Mouse (Mus musculus) limb, embryonic 11.5 days (tissue): ENCODE data around the gene Cfap206. TPM values are rescaled to one million over a fixed set of nuclear protein-coding genes. Genes with fewer than 3 reads are reported as not detected.

ENCODE experiments used
- ATAC-seq: fragments of 200-750 bp; cut with Nextera tagmentation; 2 replicates; pipeline ENCODE4 v1.8.0; 2017; ENCODE audit warnings: low read depth; ENCODE audit not compliant: insufficient number of reproducible peaks, low FRiP score, low TSS enrichment
- DNase-seq: peaks from one replicate; pipeline ENCODE4 v3.0.0-alpha.2; 2015; ENCODE audit warnings: low spot score
- H3K27ac ChIP-seq: fragments of 300-500 bp; sonication (generic); replicated peaks from 2 replicates; pipeline ENCODE4 v1.5.1; 2014; ENCODE audit warnings: low read depth, mild to moderate bottlenecking, low read length
- H3K27me3 ChIP-seq: fragments of 300-500 bp; sonication (generic); 2 replicates; pipeline ENCODE4 v1.6.1; 2014; ENCODE audit warnings: mild to moderate bottlenecking, low read length, mixed read lengths; ENCODE audit not compliant: control insufficient read depth, insufficient read depth
- H3K36me3 ChIP-seq: fragments of 300-500 bp; sonication (generic); 2 replicates; pipeline ENCODE4 v1.6.1; 2014; ENCODE audit warnings: mild to moderate bottlenecking, low read length, moderate library complexity, mixed read lengths; ENCODE audit not compliant: control insufficient read depth, insufficient read depth
- H3K4me1 ChIP-seq: fragments of 300-500 bp; sonication (generic); 2 replicates; pipeline ENCODE4 v1.6.1; 2014; ENCODE audit warnings: low read length, mixed read lengths; ENCODE audit not compliant: control insufficient read depth, insufficient read depth
- H3K4me2 ChIP-seq: fragments of 300-500 bp; sonication (generic); 2 replicates; pipeline ENCODE4 v1.6.1; 2014; ENCODE audit warnings: low read depth, mild to moderate bottlenecking, moderate library complexity; ENCODE audit not compliant: severe bottlenecking
- H3K4me3 ChIP-seq: fragments of 300-500 bp; sonication (generic); 2 replicates; pipeline ENCODE4 v1.5.1; 2014; ENCODE audit warnings: low read depth, low read length
- H3K9ac ChIP-seq: fragments of 300-500 bp; sonication (generic); 2 replicates; pipeline ENCODE4 v1.6.1; 2014; ENCODE audit warnings: mild to moderate bottlenecking, low read length
- H3K9me3 ChIP-seq: fragments of 300-500 bp; sonication (generic); 2 replicates; pipeline ENCODE4 v1.6.1; 2016; ENCODE audit warnings: low read length; ENCODE audit not compliant: control insufficient read depth
- WGBS: fragments of 180-500 bp; shearing (Covaris S2); extraction: QIAGEN DNeasy Blood & Tissue Kit; methylation state at CpG from one replicate; pipeline ENCODE4 v1.1.7; 2014; 5-methylcytosine and 5-hydroxymethylcytosine counted together
- polyA plus RNA-seq: library from polyadenylated mRNA; unstranded; fragments of >200 nt; fragmentation: Nextera tagmentation; extraction: Ambion mirVana; gene quantifications from 2 replicates; pipeline ENCODE4 v1.2.1, GENCODE M21; 2014

The Cfap206 gene
- polyA plus RNA-seq, 1 experiment from 2014 or later, result 0.23 TPM

DNA sequence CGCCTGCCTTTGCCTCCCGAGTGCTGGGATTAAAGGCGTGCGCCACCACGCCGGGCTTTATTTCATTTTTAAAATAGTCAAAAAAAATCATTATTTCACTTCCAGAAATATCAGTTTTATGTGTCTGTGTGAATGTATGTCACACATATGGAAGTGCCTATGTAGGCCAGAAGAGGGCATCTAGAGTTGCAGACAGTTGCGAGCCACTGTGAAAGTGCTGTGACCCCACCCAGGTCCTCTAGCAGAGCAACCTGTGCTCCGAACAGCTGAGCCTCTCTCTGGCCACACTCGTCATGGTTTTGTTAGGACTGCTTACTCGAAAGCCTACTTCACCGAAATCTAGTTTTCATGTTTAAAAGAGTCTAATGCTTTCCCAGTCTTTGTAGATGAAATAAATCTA, 27.8 kb downstream of the Cfap206 start:
- Histone ChIP-seq H3K9me3 (no peaks in the 10 kb centered on the region), H3K9ac (no peak overlapping the region), H3K4me1 (no peaks in the 10 kb centered on the region), H3K36me3 (no peaks in the 10 kb centered on the region), H3K4me3 (no peak overlapping the region), H3K4me2 (no peak overlapping the region), H3K27ac (no peak overlapping the region), H3K27me3 (no peaks in the 10 kb centered on the region)
- DNase-seq (no peak), ATAC-seq (no peak)
- 96% methylated on average over 11 of the region's 11 CpGs for WGBS

DNA sequence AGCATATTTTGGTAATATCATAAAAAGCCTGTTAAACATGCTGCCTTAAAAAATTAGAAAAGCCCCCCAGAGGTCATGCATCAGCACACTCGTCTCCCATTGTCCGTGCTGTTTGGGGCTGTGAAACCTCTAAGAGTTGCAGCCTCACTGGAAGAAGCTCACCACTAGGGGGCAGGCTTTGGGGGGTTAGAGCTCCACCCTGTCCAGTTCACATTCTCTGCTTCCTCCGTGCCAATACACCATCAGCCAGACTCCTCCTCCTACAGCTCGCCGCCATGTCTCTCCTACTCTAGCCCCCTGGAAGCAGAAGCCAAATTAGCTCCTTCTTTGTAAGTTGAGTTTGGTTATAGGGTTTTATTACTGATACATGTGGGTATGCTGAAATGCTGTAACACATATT, 28.5 kb downstream of the Cfap206 start:
- ATAC-seq (no peak), DNase-seq (peak; percentile 58)
- H3K4me1 ChIP-seq, result no peaks in the 10 kb centered on the region
- H3K9ac ChIP-seq, result no peak overlapping the region
- no peak overlapping the region for H3K27ac ChIP-seq
- no peak overlapping the region for H3K4me2 ChIP-seq
- H3K4me3 ChIP-seq, result no peak overlapping the region
- WGBS, result 59% methylated on average over 5 of the region's 5 CpGs
- no peaks in the 10 kb centered on the region for H3K27me3 ChIP-seq
- H3K9me3 ChIP-seq, result no peaks in the 10 kb centered on the region
- no peaks in the 10 kb centered on the region for H3K36me3 ChIP-seq

DNA sequence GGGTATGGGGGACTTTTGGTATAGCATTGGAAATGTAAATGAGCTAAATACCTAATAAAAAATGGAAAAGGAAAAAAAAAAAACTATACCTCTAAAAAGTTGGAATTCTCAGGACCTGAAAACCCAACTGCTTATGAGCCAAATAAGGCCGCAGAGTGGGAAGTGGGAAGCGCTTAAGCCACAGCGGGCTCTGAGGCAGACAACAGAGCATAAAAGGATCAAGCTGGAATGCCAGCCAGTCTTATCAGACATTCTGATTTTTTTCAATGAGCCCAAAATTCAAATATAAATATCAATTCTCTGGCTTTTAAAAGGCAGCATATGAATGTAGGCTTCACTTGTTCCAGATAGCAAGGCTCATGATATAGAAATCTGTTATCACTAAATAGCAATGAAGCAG, 42.0 kb downstream of the Cfap206 start:
- Histone ChIP-seq H3K9me3 (no peaks in the 10 kb centered on the region), H3K27me3 (no peaks in the 10 kb centered on the region), H3K4me2 (no peak overlapping the region), H3K4me3 (no peak overlapping the region), H3K9ac (no peak overlapping the region), H3K36me3 (no peaks in the 10 kb centered on the region), H3K4me1 (0 out of 2 replicates have a peak, but pooled peaks cover 2% of the 10 kb centered on the region), H3K27ac (no peak overlapping the region)
- no peak for ATAC-seq
- 83% methylated on average over 3 of the region's 3 CpGs for WGBS
- no peak for DNase-seq

DNA sequence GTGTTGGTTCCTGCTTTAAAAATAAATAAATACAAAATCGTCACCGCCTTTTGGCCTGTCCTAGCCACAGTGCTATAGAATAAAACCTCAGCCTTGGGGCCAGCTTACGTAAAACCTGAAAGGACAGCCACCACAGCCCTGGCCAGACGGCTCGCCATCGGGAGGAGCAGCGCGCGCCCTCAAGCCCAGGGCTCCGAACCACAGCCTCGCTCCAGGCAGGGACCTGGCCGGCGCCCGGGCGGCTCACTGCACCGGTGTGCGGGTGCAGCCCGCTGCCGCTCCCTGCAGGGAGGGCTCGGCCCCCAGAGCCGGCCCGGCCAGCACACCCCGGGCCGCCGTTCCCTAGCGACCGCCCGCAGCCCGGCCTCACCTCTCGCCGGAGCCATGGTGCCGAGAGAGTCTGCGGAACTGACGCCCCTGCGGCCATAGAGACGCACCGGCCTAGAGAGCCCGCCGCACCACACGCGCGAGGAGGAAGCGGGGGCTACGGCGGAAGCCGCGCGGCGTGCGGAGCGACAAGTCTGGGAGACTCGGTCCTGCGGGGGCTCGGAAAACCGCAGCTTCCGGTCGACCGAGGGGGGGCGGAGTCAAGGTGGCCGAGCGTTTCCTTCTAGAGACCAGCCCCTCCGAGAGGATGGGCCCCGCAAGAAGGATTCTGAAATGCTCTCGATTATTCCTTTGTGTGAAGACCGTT, 43.0 kb downstream of the Cfap206 start, which contains the start of gene Slc35a1:
Gene Slc35a1, minus strand, starts transcription at position 565 of the 694 bp plus-strand sequence.
- under 1% methylated on average over 65 of the region's 65 CpGs for WGBS
- no peaks in the 10 kb centered on the region for H3K9me3 ChIP-seq
- H3K27ac ChIP-seq, result peak within 1 kb of the TSS; percentile 88
- H3K4me1 ChIP-seq, result peaks cover 9% of the 10 kb centered on the region; the same call in 1 of the 2 replicates
- peak within 1 kb of the TSS; percentile 97 for H3K9ac ChIP-seq
- H3K4me2 ChIP-seq, result peak within 1 kb of the TSS; percentile 45
- H3K27me3 ChIP-seq, result no peaks in the 10 kb centered on the region
- ATAC-seq, result peak; percentile 92
- DNase-seq, result peak; percentile 92
- H3K36me3 ChIP-seq, result no peaks in the 10 kb centered on the region
- H3K4me3 ChIP-seq, result peak within 1 kb of the TSS; percentile 83

DNA sequence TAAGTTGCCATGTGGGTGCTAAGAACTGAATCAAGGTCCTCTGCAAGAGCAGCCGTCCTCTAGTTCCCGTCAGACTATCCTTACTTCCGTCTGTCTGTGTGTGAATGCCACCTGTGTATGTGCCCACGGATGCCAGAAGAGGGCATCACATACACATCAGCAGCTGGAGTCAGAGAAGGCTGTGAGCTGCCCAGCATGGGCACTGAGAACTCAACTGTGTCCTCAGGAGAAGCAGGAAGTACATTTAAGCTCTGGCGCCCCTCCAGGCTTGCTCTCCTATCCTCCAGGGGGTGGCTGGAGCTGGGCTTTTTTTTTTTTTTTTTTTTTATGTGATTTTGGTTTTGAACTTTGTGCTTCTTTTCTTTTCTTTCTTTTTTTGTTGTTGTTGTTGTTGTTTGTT, 49.5 kb downstream of the Cfap206 start:
- no peaks in the 10 kb centered on the region; the same call in 1 of the 2 replicates for H3K36me3 ChIP-seq
- H3K4me1 ChIP-seq, result peaks cover 10% of the 10 kb centered on the region; the same call in 1 of the 2 replicates
- H3K27me3 ChIP-seq, result no peaks in the 10 kb centered on the region
- no peak overlapping the region for H3K27ac ChIP-seq
- H3K4me2 ChIP-seq, result no peak overlapping the region
- H3K4me3 ChIP-seq, result no peak overlapping the region
- no peak overlapping the region for H3K9ac ChIP-seq
- peak; percentile 19 for DNase-seq
- ATAC-seq, result no peak
- H3K9me3 ChIP-seq, result no peaks in the 10 kb centered on the region
- 90% methylated on average over 5 of the region's 5 CpGs for WGBS

DNA sequence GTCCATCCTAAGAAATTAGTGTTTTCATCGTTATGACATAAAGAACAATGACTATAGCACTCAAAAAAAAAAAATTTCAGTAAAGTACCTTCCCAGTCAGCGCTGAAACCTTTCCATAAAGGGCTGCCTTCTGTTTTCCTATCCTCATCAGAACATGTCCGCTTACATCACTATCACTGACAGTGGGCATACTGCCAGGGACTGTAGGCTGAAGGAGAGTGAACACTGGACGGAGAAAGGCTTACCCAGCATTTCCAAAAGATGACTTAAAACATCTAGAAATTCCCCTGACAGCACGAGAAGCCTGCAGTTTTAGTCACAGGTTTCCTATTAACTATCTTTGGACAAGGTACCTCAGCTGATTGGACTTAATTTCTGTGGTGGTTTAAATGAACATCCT, 56.3 kb downstream of the Cfap206 start:
- Histone ChIP-seq H3K9ac (no peak overlapping the region), H3K27ac (no peak overlapping the region), H3K36me3 (no peaks in the 10 kb centered on the region; the same call in 1 of the 2 replicates), H3K27me3 (no peaks in the 10 kb centered on the region), H3K4me3 (no peak overlapping the region), H3K4me1 (no peaks in the 10 kb centered on the region), H3K4me2 (no peak overlapping the region), H3K9me3 (no peaks in the 10 kb centered on the region)
- ATAC-seq (no peak), DNase-seq (no peak)
- WGBS, result 95% methylated on average over 5 of the region's 5 CpGs

DNA sequence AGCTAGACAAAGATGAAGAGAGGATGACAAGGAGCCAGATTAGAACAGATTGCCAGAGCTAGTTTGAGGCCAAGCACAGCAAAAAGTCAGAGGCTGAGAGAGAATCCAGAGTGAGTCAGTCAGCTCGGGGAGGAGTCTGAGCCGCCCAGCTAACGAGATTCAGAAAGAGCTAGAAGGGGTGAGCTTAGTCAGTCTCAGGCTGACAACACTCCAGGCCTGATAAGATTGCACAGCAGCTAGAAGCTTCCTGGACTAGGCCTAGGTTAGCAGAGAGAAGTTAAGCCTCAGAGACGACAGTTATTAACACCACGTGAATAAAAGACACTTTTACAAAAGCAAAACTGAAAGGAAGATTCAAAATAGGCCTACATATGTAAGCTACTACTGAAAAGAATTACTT, 62.1 kb downstream of the Cfap206 start:
- Histone ChIP-seq H3K4me1 (no peaks in the 10 kb centered on the region), H3K36me3 (no peaks in the 10 kb centered on the region; the same call in 1 of the 2 replicates), H3K4me3 (no peak overlapping the region), H3K9me3 (no peaks in the 10 kb centered on the region), H3K27me3 (no peaks in the 10 kb centered on the region), H3K4me2 (no peak overlapping the region), H3K27ac (no peak overlapping the region), H3K9ac (no peak overlapping the region)
- ATAC-seq (no peak), DNase-seq (no peak)
- WGBS, result 94% methylated on average over 5 of the region's 5 CpGs

DNA sequence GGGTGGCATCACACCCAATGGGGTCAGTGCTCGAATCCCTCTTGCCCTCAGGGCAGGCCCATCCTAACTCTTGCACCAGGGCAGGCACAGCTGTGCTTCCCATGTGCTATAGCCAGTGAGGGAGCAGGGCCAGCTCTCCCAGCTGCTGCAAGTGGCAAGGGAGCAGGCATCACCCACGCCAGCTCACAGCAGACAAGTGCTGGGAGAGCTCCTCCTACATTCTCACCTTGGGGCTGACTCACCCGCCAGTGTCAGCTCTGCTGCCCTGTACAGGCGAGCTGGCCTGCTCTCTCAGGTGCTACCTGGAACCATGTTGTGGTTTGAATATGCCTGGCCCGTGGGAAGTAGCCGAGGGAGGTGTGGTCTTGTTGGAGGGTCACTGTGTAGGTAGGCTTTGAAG, 68.1 kb downstream of the Cfap206 start:
- DNase-seq (no peak), ATAC-seq (no peak)
- Histone ChIP-seq H3K4me1 (no peaks in the 10 kb centered on the region), H3K9me3 (no peaks in the 10 kb centered on the region), H3K27ac (no peak overlapping the region), H3K4me3 (no peak overlapping the region), H3K9ac (no peak overlapping the region), H3K36me3 (peaks cover 17% of the 10 kb centered on the region), H3K4me2 (no peak overlapping the region), H3K27me3 (no peaks in the 10 kb centered on the region)
- WGBS, result 87% methylated on average over 6 of the region's 6 CpGs

DNA sequence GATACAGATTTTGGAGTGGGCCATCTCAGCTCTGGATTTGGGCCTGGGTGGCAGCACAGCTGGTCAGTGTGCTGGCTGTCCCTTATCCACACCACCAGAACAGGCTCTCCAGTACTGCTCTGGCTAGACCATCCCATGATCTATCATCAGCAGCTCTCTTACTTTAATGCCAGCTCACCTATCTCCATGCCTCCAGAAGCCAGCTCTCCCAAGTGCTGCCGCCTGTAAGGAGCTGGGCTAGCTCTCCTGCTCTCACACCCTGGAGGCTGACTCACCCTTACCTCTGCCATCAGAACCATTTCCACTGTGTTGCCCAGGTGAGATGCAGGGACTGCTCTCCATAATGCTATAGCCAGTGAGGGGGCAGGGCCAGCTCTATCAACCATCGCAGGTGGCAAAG, 68.5 kb downstream of the Cfap206 start:
- H3K36me3 ChIP-seq, result peaks cover 17% of the 10 kb centered on the region
- WGBS, result 100% methylated on average over 2 of the region's 2 CpGs

More for the DNA sequence above, 68.5 kb downstream of the Cfap206 start:
- H3K27ac ChIP-seq, result no peak overlapping the region
- no peak overlapping the region for H3K4me2 ChIP-seq
- no peak overlapping the region for H3K4me3 ChIP-seq
- no peaks in the 10 kb centered on the region for H3K9me3 ChIP-seq
- no peaks in the 10 kb centered on the region for H3K4me1 ChIP-seq
- no peaks in the 10 kb centered on the region for H3K27me3 ChIP-seq
- ATAC-seq (no peak), DNase-seq (no peak)
- no peak overlapping the region for H3K9ac ChIP-seq
